Mouse (Mus musculus): ENCODE data around the gene Bub1b.

GRCm38 (mm10) chr2:118570939-118571338 lies 27.1 kb upstream of the Bub1b start:
- TF ChIP-seq POLR2A (IDR thresholded peaks at IDR 0.05; ENCODE audit: low read depth, low read length) (no peak), CTCF (IDR thresholded peaks at IDR 0.05; ENCODE audit: borderline replicate concordance, insufficient read depth, low read length) (no peak)
